Mouse (Mus musculus) heart, postnatal 0 days (tissue): ENCODE results near the gene Naa25.
A peak's percentile ranks its signal among the peaks of the same experiment; 100 is the strongest.

Source experiments
- CTCF ChIP-seq: IDR thresholded peaks from 2 replicates; pipeline ENCODE4 v1.5.1; 2016; ENCODE audit warnings: antibody characterized with exemption, control low read depth, low read depth
- EP300 ChIP-seq: IDR thresholded peaks from 2 replicates; pipeline ENCODE4 v1.6.1; 2016; ENCODE audit warnings: antibody characterized with exemption, low read depth

GRCm38 (mm10) chr5:121392667-121393380, 4.9 kb upstream of the Naa25 start:
- peak; percentile 68 for TF ChIP-seq CTCF
- TF ChIP-seq EP300: no peak
